Mouse (Mus musculus): ENCODE results near the gene Tbl2.

GRCm38 (mm10) chr5:135139881-135140280 is 9.6 kb upstream of the Tbl2 start:
- TF ChIP-seq MYOD1 (IDR thresholded peaks at IDR 0.05; ENCODE audit: control insufficient read depth, insufficient read length, low read depth): no peak
- TF ChIP-seq CTCF (IDR thresholded peaks at IDR 0.05; ENCODE audit: control insufficient read depth, insufficient read depth, insufficient read length): no peak
- TF ChIP-seq MAX (IDR thresholded peaks at IDR 0.05): no peak
- TF ChIP-seq CEBPB (IDR thresholded peaks at IDR 0.05; ENCODE audit: low read depth): no peak
- TF ChIP-seq FOSL1 (IDR thresholded peaks at IDR 0.05; ENCODE audit: insufficient read depth, low read length, poor library complexity, severe bottlenecking): no peak
- no peak for TF ChIP-seq MYOG (IDR thresholded peaks at IDR 0.05; ENCODE audit: control insufficient read depth, extremely low read depth, insufficient read length)
